ENCODE assay signal across 14 mouse cellular contexts in the genomic region with DNA sequence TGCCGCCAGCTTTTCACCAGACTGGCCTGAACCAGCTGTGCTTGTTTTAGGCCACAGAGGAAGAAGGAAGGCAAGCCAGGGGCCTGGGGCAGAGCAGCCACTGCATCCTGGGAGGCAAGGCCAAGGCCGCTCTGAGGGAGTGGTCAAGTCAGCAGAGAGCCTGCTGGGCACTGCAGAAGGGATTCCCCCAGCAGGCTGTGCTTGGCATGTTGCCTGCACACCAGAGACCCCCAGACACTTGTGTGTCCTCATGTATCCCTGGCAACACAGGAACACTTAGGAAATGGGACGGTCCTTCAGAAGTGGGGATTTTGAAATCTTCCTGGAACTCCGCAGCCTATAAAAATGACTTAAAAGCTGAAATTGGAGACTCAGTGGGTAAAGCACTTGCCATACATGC. TPM values are rescaled to one million over a fixed set of nuclear protein-coding genes. Genes with fewer than 3 reads are reported as not detected.
DNase-seq lines count a peak whose midpoint lies in the region; ATAC-seq and TF ChIP-seq lines count a peak whose summit lies in the region.
"Had no signal": no experiment of that assay in that cellular context is flagged by ENCODE, and none has a peak within 500 bp of the region (broad histone marks: within the 10 kb centered on the region; RNA-seq: fewer than 3 reads in every experiment).

No protein-coding gene starts in this region.

- H3K4me2 ChIP-seq in forebrain, embryonic 14.5 days (ENCODE audit: low read length): no peak overlapping the region
- H3K4me2 ChIP-seq in forebrain, embryonic 15.5 days (replicated peaks): no peak overlapping the region
- H3K4me2 ChIP-seq in kidney, embryonic 14.5 days (replicated peaks; ENCODE audit: low read depth, low read length): no peak overlapping the region
- H3K4me2 ChIP-seq: stomach, embryonic 15.5 days had no signal

- no peaks in the 10 kb centered on the region for H3K27me3 ChIP-seq in forebrain, embryonic 14.5 days (replicated peaks; ENCODE audit: control insufficient read depth, insufficient read depth, low read length)
- no peaks in the 10 kb centered on the region for H3K27me3 ChIP-seq in forebrain, embryonic 15.5 days
- H3K27me3 ChIP-seq in kidney, embryonic 14.5 days (ENCODE audit: control insufficient read depth, insufficient read depth, low read length): no peaks in the 10 kb centered on the region
- H3K27me3 ChIP-seq: stomach, embryonic 15.5 days had no signal

- no peak overlapping the region for H3K4me3 ChIP-seq in forebrain, embryonic 14.5 days (ENCODE audit: low read depth, low read length)
- H3K4me3 ChIP-seq in forebrain, embryonic 15.5 days: no peak overlapping the region
- H3K4me3 ChIP-seq in kidney, embryonic 14.5 days (ENCODE audit: low read length): no peak overlapping the region
- H3K4me3 ChIP-seq: myocyte; stomach, embryonic 15.5 days had no signal

- no peak for ATAC-seq in forebrain, embryonic 14.5 days
- no peak for ATAC-seq in forebrain, embryonic 15.5 days (replicated peaks)
- no peak for ATAC-seq in kidney, embryonic 14.5 days (ENCODE audit: low FRiP score, low TSS enrichment)

- H3K27ac ChIP-seq in forebrain, embryonic 14.5 days (ENCODE audit: low read depth, low read length): no peak overlapping the region
- no peak overlapping the region for H3K27ac ChIP-seq in forebrain, embryonic 15.5 days (replicated peaks)
- no peak overlapping the region for H3K27ac ChIP-seq in kidney, embryonic 14.5 days (ENCODE audit: low read depth, low read length)
- H3K27ac ChIP-seq: stomach, embryonic 15.5 days had no signal

- no peak for TF ChIP-seq POLR2A in brain, embryonic 14.5 days (IDR thresholded peaks at IDR 0.05; ENCODE audit: borderline replicate concordance, extremely low read depth, insufficient read depth, insufficient read length, poor library complexity, severe bottlenecking)

- H3K4me1 ChIP-seq in forebrain, embryonic 14.5 days (ENCODE audit: control insufficient read depth, insufficient read depth, low read length): no peaks in the 10 kb centered on the region
- H3K4me1 ChIP-seq in forebrain, embryonic 15.5 days: 0 out of 2 replicates have a peak, but pooled peaks cover 2% of the 10 kb centered on the region
- no peaks in the 10 kb centered on the region; the same call in 1 of the 2 replicates for H3K4me1 ChIP-seq in kidney, embryonic 14.5 days (ENCODE audit: control insufficient read depth, insufficient read depth, low read length)
- H3K4me1 ChIP-seq: stomach, embryonic 15.5 days had no signal

- TF ChIP-seq CTCF in brain, embryonic 14.5 days (IDR thresholded peaks at IDR 0.05; ENCODE audit: borderline replicate concordance, extremely low read depth, insufficient read depth, insufficient read length): no peak

- WGBS in forebrain, embryonic 14.5 days: 76% methylated on average over 4 of the region's 4 CpGs
- WGBS in forebrain, embryonic 15.5 days: 76% methylated on average over 4 of the region's 4 CpGs
- 59% methylated on average over 4 of the region's 4 CpGs for WGBS in kidney, embryonic 14.5 days

- DNase-seq in forebrain, embryonic 14.5 days (ENCODE audit: low spot score): peak; percentile 8
- peak; percentile 21 for DNase-seq in kidney, adult 18-20 months
- peak; percentile 52 for DNase-seq in brain, embryonic 14.5 days (ENCODE audit: low read depth)
- DNase-seq in kidney, postnatal 36 days: peak; percentile 31 to 39
- no peak for DNase-seq in layer of hippocampus, adult 9-11 months
- no peak for DNase-seq in right cerebral cortex, postnatal 10 days (ENCODE audit: low spot score in 2 of 2)
- DNase-seq: adrenal gland, postnatal 10 days; right cerebral cortex, adult 18-20 months had no signal

- no peak overlapping the region for H3K9ac ChIP-seq in forebrain, embryonic 14.5 days (ENCODE audit: low read length)
- H3K9ac ChIP-seq in forebrain, embryonic 15.5 days (replicated peaks): no peak overlapping the region
- H3K9ac ChIP-seq in kidney, embryonic 14.5 days (ENCODE audit: low read depth, low read length): no peak overlapping the region
- H3K9ac ChIP-seq: stomach, embryonic 15.5 days had no signal

- H3K9me3 ChIP-seq in forebrain, embryonic 14.5 days (replicated peaks; ENCODE audit: control insufficient read depth, low read length): no peaks in the 10 kb centered on the region
- H3K9me3 ChIP-seq in forebrain, embryonic 15.5 days: no peaks in the 10 kb centered on the region
- H3K9me3 ChIP-seq in kidney, embryonic 14.5 days (ENCODE audit: control insufficient read depth, low read length): no peaks in the 10 kb centered on the region
- H3K9me3 ChIP-seq: stomach, embryonic 15.5 days had no signal

- H3K36me3 ChIP-seq in forebrain, embryonic 14.5 days (ENCODE audit: control insufficient read depth, insufficient read depth, low read length): peaks cover 37% of the 10 kb centered on the region
- peaks cover 20% of the 10 kb centered on the region; the same call in 1 of the 2 replicates for H3K36me3 ChIP-seq in forebrain, embryonic 15.5 days
- peaks cover 31% of the 10 kb centered on the region; the same call in 1 of the 2 replicates for H3K36me3 ChIP-seq in kidney, embryonic 14.5 days (ENCODE audit: control insufficient read depth, insufficient read depth, low read length)

RNA-seq across cellular contexts. Expression of gene Tnfrsf23, which starts 26.4 kb away (rescaled TPM):
- polyA plus RNA-seq in forebrain, embryonic 14.5 days (2014; fragmentation: Nextera tagmentation; extraction: Ambion mirVana): 0.24 and 0.56 TPM in 2 replicates
- polyA plus RNA-seq in forebrain, embryonic 15.5 days (2015; fragmentation: Nextera tagmentation; extraction: Ambion mirVana): 0.45 and 0.66 TPM in 2 replicates
- polyA plus RNA-seq in kidney, embryonic 14.5 days (2014; fragmentation: Nextera tagmentation; extraction: Ambion mirVana): 0.84 and 1.7 TPM in 2 replicates
- polyA plus RNA-seq in brain, embryonic 14.5 days (2012; rRNA removed): 1.5 and 2.3 TPM in 2 replicates

RNA-seq across cellular contexts. Expression of gene Osbpl5, which starts 44.8 kb away (rescaled TPM):
- polyA plus RNA-seq in forebrain, embryonic 14.5 days (2014; fragmentation: Nextera tagmentation; extraction: Ambion mirVana): 25.8 and 29.4 TPM in 2 replicates
- polyA plus RNA-seq in forebrain, embryonic 15.5 days (2015; fragmentation: Nextera tagmentation; extraction: Ambion mirVana): 30.2 and 32.4 TPM in 2 replicates
- polyA plus RNA-seq in kidney, embryonic 14.5 days (2014; fragmentation: Nextera tagmentation; extraction: Ambion mirVana): 18.7 and 30.7 TPM in 2 replicates
- polyA plus RNA-seq in brain, embryonic 14.5 days (2012; rRNA removed): 52.0 and 59.1 TPM in 2 replicates

RNA-seq across cellular contexts. Expression of gene Mrgprg, which starts 54.8 kb away (rescaled TPM):
- polyA plus RNA-seq in forebrain, embryonic 14.5 days (2014; fragmentation: Nextera tagmentation; extraction: Ambion mirVana): not detected in 2 replicates
- not detected in 2 replicates for polyA plus RNA-seq in forebrain, embryonic 15.5 days (2015; fragmentation: Nextera tagmentation; extraction: Ambion mirVana)
- not detected in 2 replicates for polyA plus RNA-seq in kidney, embryonic 14.5 days (2014; fragmentation: Nextera tagmentation; extraction: Ambion mirVana)
- polyA plus RNA-seq in brain, embryonic 14.5 days (2012; rRNA removed): not detected in 2 replicates
- polyA plus RNA-seq: intestine, embryonic 14.5 days; liver, embryonic 16.5 days; myocyte; stomach, embryonic 15.5 days had no signal

Comparison
In these comparisons a context has a peak if more than half of its experiments do, and no peak if none do; other contexts are left out.
1. DNase-seq: peak in forebrain, embryonic 14.5 days (single experiment), kidney, adult 18-20 months (single experiment), brain, embryonic 14.5 days (single experiment) and kidney, postnatal 36 days (2 of 2); none in layer of hippocampus, adult 9-11 months (single experiment) and right cerebral cortex, postnatal 10 days (0 of 2).